Mouse (Mus musculus): Measurements from ENCODE around the gene Bms1. TPM values are rescaled to one million over a fixed set of nuclear protein-coding genes. Genes with fewer than 3 reads are reported as not detected.

The Bms1 gene
- polyA plus RNA-seq (2011; ENCODE audit: insufficient read depth, insufficient read length, low read depth, missing spikeins), result 78.2 and 83.3 TPM in 2 replicates

GRCm38 (mm10) chr6:118419050-118419920, at the start of gene Bms1:
Gene Bms1 (minus strand): TSS chr6:118419474.
- Histone ChIP-seq H3K4me3 (ENCODE audit: low read depth, low read length) (peak within 1 kb of the TSS; percentile 68), H3K9ac (ENCODE audit: low read depth, poor library complexity, severe bottlenecking) (peak within 1 kb of the TSS; percentile 57), H3K27ac (ENCODE audit: insufficient read depth, low read length) (no peak within 1 kb of the TSS), H3K9me3 (replicated peaks; ENCODE audit: control insufficient read depth, insufficient read depth, low read length, poor library complexity, severe bottlenecking) (no peaks in the 10 kb centered on the region), H3K27me3 (ENCODE audit: control insufficient read depth, insufficient read depth, low read length, poor library complexity, severe bottlenecking) (no peaks in the 10 kb centered on the region), H3K4me1 (ENCODE audit: control insufficient read depth, insufficient read depth, low read length) (no peaks in the 10 kb centered on the region), H3K36me3 (ENCODE audit: control insufficient read depth, insufficient read depth, low read length, poor library complexity, severe bottlenecking) (peaks cover 26% of the 10 kb centered on the region)
- TF ChIP-seq CTCF (IDR thresholded peaks at IDR 0.05; ENCODE audit: low read depth, low read length) (peak; percentile 93), EP300 (IDR thresholded peaks at IDR 0.05; ENCODE audit: insufficient read depth, low read depth, low read length) (peak; percentile 42; the same call in 1 of the 2 replicates), POLR2A (IDR thresholded peaks at IDR 0.05; ENCODE audit: insufficient read depth, low read length) (peak; percentile 78)

- TF ChIP-seq POLR2A (IDR thresholded peaks at IDR 0.05; ENCODE audit: insufficient read depth, low read length) (no peak), EP300 (IDR thresholded peaks at IDR 0.05; ENCODE audit: insufficient read depth, low read depth, low read length) (no peak), CTCF (IDR thresholded peaks at IDR 0.05; ENCODE audit: low read depth, low read length) (no peak)
- Histone ChIP-seq H3K27me3 (ENCODE audit: control insufficient read depth, insufficient read depth, low read length, poor library complexity, severe bottlenecking) (no peaks in the 10 kb centered on the region), H3K9ac (ENCODE audit: low read depth, poor library complexity, severe bottlenecking) (no peak overlapping the region), H3K27ac (ENCODE audit: insufficient read depth, low read length) (no peak overlapping the region), H3K4me1 (ENCODE audit: control insufficient read depth, insufficient read depth, low read length) (no peaks in the 10 kb centered on the region), H3K36me3 (ENCODE audit: control insufficient read depth, insufficient read depth, low read length, poor library complexity, severe bottlenecking) (no peaks in the 10 kb centered on the region), H3K4me3 (ENCODE audit: low read depth, low read length) (no peak overlapping the region), H3K9me3 (replicated peaks; ENCODE audit: control insufficient read depth, insufficient read depth, low read length, poor library complexity, severe bottlenecking) (no peaks in the 10 kb centered on the region; the same call in 1 of the 2 replicates)
Measured at GRCm38 (mm10) chr6:118462069-118462705, 42.9 kb upstream of the Bms1 start.

- H3K4me3 ChIP-seq (ENCODE audit: low read depth, low read length), result no peak overlapping the region
- no peaks in the 10 kb centered on the region for H3K4me1 ChIP-seq (ENCODE audit: control insufficient read depth, insufficient read depth, low read length)
- H3K27me3 ChIP-seq (ENCODE audit: control insufficient read depth, insufficient read depth, low read length, poor library complexity, severe bottlenecking), result no peaks in the 10 kb centered on the region
- no peaks in the 10 kb centered on the region for H3K36me3 ChIP-seq (ENCODE audit: control insufficient read depth, insufficient read depth, low read length, poor library complexity, severe bottlenecking)
- no peak for TF ChIP-seq EP300 (IDR thresholded peaks at IDR 0.05; ENCODE audit: insufficient read depth, low read depth, low read length)
- no peak for TF ChIP-seq CTCF (IDR thresholded peaks at IDR 0.05; ENCODE audit: low read depth, low read length)
- TF ChIP-seq POLR2A (IDR thresholded peaks at IDR 0.05; ENCODE audit: insufficient read depth, low read length), result no peak
- no peak overlapping the region for H3K9ac ChIP-seq (ENCODE audit: low read depth, poor library complexity, severe bottlenecking)
- H3K27ac ChIP-seq (ENCODE audit: insufficient read depth, low read length), result no peak overlapping the region
- no peaks in the 10 kb centered on the region for H3K9me3 ChIP-seq (replicated peaks; ENCODE audit: control insufficient read depth, insufficient read depth, low read length, poor library complexity, severe bottlenecking)
Measured at GRCm38 (mm10) chr6:118457726-118458125, 38.5 kb upstream of the Bms1 start.

- Histone ChIP-seq H3K27ac (ENCODE audit: insufficient read depth, low read length) (no peak within 1 kb of the TSS), H3K4me1 (ENCODE audit: control insufficient read depth, insufficient read depth, low read length) (no peaks in the 10 kb centered on the region), H3K4me3 (ENCODE audit: low read depth, low read length) (peak within 1 kb of the TSS; percentile 66), H3K27me3 (ENCODE audit: control insufficient read depth, insufficient read depth, low read length, poor library complexity, severe bottlenecking) (no peaks in the 10 kb centered on the region), H3K9ac (ENCODE audit: low read depth, poor library complexity, severe bottlenecking) (peak within 1 kb of the TSS; percentile 36), H3K36me3 (ENCODE audit: control insufficient read depth, insufficient read depth, low read length, poor library complexity, severe bottlenecking) (no peaks in the 10 kb centered on the region), H3K9me3 (replicated peaks; ENCODE audit: control insufficient read depth, insufficient read depth, low read length, poor library complexity, severe bottlenecking) (no peaks in the 10 kb centered on the region)
- no peak for TF ChIP-seq EP300 (IDR thresholded peaks at IDR 0.05; ENCODE audit: insufficient read depth, low read depth, low read length)
- peak; percentile 79 for TF ChIP-seq POLR2A (IDR thresholded peaks at IDR 0.05; ENCODE audit: insufficient read depth, low read length)
Measured at GRCm38 (mm10) chr6:118455042-118455631, 35.9 kb upstream of the Bms1 start, which contains the start of gene Zfp248. Gene Zfp248 (minus strand): TSS chr6:118455528.

GRCm38 (mm10) chr6:118454452-118454851, 35.2 kb upstream of the Bms1 start:
- peak overlapping the region; percentile 66 for H3K4me3 ChIP-seq (ENCODE audit: low read depth, low read length)
- H3K36me3 ChIP-seq (ENCODE audit: control insufficient read depth, insufficient read depth, low read length, poor library complexity, severe bottlenecking), result no peaks in the 10 kb centered on the region
- no peaks in the 10 kb centered on the region for H3K27me3 ChIP-seq (ENCODE audit: control insufficient read depth, insufficient read depth, low read length, poor library complexity, severe bottlenecking)
- no peak overlapping the region for H3K27ac ChIP-seq (ENCODE audit: insufficient read depth, low read length)
- H3K9me3 ChIP-seq (replicated peaks; ENCODE audit: control insufficient read depth, insufficient read depth, low read length, poor library complexity, severe bottlenecking), result no peaks in the 10 kb centered on the region
- TF ChIP-seq CTCF (IDR thresholded peaks at IDR 0.05; ENCODE audit: low read depth, low read length) (no peak), POLR2A (IDR thresholded peaks at IDR 0.05; ENCODE audit: insufficient read depth, low read length) (no peak), EP300 (IDR thresholded peaks at IDR 0.05; ENCODE audit: insufficient read depth, low read depth, low read length) (no peak)
- peak overlapping the region; percentile 36 for H3K9ac ChIP-seq (ENCODE audit: low read depth, poor library complexity, severe bottlenecking)
- no peaks in the 10 kb centered on the region for H3K4me1 ChIP-seq (ENCODE audit: control insufficient read depth, insufficient read depth, low read length)

All from ES-Bruce4 (cell line).